Mouse (Mus musculus): ENCODE results near the gene Hoxd11.

- TF ChIP-seq CTCF (IDR thresholded peaks at IDR 0.05) (no peak), EP300 (IDR thresholded peaks at IDR 0.05) (no peak)
Observed at GRCm38 (mm10) chr2:74660421-74661375, 18.7 kb upstream of the Hoxd11 start.
